Mouse (Mus musculus) gastrocnemius, adult 8-10 months (tissue): ENCODE data around the gene Rpn2. TPM values are rescaled to one million over a fixed set of nuclear protein-coding genes. Genes with fewer than 3 reads are reported as not detected.

Experiments used
- DNase-seq, 2 experiments: peaks; one replicate each; pipeline ENCODE4 v3.0.0; 2022; ENCODE audit warnings: low spot score in 2 of 2
- total RNA-seq, 4 experiments: library from RNA; stranded (reverse); gene quantifications; 2 replicates each; pipeline ENCODE4 v1.2.4; 2022

Rpn2 gene
- 100 to 1,000 TPM in 1 of 4 experiments, 10 to 100 TPM in 3; 78.6 to 101 (median 85.8) TPM for total RNA-seq

GRCm38 (mm10) chr2:157278717-157279415 is at the start of gene Rpn2:
Gene Rpn2 (plus strand): TSS chr2:157279017.
- DNase-seq, result peak; percentile 90 to 93

GRCm38 (mm10) chr2:157235946-157236345 is 42.9 kb upstream of the Rpn2 start:
- no peak for DNase-seq

GRCm38 (mm10) chr2:157245001-157245400 is 33.8 kb upstream of the Rpn2 start:
- DNase-seq, result no peak

DNA sequence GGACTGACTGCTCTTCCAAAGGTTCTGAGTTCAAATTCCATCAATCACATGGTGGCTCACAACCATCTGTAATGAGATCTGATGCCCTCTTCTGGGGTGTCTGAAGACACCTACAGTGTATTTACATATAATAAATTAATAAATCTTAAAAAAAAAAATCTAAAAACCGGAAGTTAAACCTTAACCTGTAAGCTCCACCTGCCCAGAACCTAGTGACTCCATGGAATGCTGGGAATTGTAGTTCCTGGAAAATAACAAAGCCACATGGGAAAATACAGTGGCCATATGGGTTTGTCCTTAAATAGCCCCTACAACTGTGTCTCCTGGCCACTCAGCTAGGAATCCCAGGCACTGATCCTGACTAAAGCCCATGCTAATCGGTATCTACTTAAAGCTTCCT is 33.2 kb upstream of the Rpn2 start:
- DNase-seq, result no peak

DNA sequence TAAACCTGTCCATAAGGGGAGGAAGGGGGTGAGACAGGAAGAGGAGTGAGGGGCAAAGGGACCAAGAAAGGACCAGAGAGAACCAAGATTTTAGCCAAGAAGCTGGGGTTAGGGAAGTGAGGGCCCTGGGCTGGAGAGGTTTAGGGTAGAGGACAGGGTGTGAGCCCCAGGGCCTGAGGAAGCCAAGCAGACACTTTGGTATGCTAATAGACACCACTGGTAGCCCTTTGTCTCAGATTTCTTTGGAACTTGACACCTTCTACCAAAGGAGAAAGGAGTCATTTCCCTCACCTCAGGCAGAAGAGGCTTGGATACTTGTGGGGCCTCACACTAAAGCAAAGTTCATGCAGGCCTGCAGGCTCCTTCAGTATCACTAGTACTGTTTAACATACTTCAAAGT is 30.7 kb upstream of the Rpn2 start:
- no peak for DNase-seq

DNA sequence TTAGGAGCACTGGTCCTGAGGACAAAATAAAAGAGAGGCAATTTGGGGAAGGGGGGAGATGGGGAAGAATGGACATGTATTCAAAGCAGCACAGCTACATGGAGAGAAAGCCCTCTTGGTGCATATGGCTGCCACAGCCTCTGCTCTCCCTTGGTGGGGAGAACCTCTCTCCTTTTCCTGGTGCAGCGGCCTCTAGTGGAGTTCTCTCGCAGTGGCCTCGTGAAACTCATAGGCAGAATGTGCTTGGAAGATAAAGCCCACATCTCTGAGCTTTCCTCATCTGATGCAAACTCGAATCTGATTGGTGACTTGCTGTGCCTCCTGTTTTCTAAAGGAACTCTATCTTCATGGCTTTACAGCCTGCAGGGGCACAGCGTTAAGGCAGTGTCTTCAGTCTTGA is 19.1 kb upstream of the Rpn2 start:
- DNase-seq, result peak; percentile 10 to 11

- no peak for DNase-seq
Observed at GRCm38 (mm10) chr2:157261930-157262329, 16.9 kb upstream of the Rpn2 start.

DNA sequence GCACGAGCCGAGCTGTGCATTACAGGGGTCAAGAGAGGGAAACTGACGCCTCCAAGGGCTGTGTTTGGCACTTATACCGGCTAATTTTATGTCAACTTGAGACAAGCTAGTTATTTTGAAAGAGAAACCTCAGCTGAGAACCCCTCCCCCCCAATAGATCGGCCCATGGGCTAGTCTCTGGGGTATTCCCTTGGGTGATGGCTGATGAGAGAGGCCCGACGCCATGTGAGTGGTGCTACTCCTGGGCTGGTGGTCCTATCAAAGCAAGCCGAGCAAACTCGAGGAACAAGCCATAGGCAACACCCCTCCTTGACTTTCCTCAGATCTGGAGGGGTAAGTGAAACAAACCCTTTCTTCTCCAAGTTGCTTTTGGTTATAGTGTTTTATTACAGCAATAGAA is 16.3 kb upstream of the Rpn2 start:
- no peak for DNase-seq

- no peak for DNase-seq
Observed at GRCm38 (mm10) chr2:157263101-157263500, 15.7 kb upstream of the Rpn2 start.

- no peak for DNase-seq
Observed at GRCm38 (mm10) chr2:157263832-157264231, 15.0 kb upstream of the Rpn2 start.

DNA sequence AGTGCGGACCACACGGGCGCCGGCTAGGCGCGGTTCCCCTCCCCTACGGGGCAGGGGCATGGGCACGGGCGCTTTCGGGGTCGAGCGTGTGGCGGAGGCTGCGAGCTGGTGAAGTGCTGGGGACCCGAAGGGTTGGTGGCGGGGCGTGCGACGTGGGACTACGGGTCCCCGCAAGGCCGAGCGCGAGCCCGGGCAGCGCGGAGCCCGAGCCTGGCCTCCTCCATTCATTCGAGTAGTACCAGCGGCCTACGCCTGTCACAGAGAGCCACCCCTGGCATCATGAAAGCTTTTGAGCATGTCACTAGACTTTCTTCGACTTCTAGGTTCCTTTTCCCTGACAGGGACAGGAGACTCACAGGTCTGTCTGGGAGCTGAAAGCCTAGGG is 591 bp downstream of the Rpn2 start, which contains the start of gene Mroh8:
Gene Mroh8 (minus strand): TSS at position 134 of the 385 bp plus-strand sequence.
- DNase-seq, result peak in 1 of 2 experiments; percentile 8

DNA sequence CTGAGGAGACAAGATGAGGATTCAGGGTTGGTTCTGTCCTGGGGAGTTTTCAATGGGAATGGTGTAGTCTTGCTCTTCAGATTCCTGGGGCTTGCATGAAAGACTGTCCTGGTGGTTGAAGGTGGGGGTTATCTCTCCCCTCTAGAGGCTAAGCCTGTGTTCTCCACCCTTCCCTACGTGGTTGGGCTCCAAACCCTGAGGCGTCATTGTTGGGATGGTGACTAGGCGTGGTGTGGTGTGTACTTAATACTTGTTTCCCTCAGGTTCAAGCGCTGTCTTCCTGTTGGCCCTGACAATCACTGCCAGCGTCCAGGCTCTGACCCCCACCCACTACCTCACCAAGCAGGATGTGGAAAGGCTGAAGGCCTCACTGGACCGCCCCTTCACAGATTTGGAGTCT is 4.5 kb downstream of the Rpn2 start:
- DNase-seq, result no peak

- DNase-seq, result no peak
Observed at GRCm38 (mm10) chr2:157287542-157287941, 8.7 kb downstream of the Rpn2 start.

DNA sequence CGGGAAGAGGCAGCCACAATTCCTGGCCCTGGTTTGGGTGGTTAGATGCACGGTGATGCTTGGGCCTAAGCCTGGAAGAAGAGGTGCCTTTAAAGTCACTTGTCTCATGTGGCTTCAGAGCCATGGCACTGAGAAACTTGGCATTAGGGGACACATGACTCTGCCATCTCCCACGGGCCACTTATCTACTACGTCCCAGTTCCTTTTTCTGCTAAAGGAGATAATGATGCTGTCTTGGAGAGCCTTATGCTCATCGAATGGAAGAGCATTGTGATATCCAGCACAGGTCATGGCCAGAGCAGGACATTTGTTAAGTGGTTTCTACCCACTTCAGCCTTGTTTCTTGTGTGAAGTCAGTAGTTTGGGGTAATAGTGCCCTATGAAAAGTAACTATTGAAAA is 10.2 kb downstream of the Rpn2 start:
- DNase-seq, result no peak

DNA sequence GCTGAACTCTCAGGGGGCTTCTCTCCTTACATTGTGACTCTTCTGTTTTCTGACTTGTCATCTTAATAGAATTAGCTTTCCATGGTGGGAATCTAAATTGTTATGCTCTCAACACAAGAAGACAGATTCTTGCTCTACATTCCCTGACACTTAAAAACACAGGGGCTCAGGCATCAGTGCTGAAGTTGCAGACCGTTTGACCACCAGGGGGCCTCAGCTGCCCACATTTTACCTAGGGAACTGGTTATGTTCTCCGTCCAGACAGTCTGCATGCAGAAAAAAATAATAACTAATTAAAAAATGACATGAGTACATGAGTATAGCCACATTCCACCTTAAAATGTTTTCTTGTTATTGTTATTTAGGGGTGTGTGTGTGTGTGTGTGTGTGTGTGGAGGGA is 13.3 kb downstream of the Rpn2 start:
- peak; percentile 34 to 35 for DNase-seq

DNA sequence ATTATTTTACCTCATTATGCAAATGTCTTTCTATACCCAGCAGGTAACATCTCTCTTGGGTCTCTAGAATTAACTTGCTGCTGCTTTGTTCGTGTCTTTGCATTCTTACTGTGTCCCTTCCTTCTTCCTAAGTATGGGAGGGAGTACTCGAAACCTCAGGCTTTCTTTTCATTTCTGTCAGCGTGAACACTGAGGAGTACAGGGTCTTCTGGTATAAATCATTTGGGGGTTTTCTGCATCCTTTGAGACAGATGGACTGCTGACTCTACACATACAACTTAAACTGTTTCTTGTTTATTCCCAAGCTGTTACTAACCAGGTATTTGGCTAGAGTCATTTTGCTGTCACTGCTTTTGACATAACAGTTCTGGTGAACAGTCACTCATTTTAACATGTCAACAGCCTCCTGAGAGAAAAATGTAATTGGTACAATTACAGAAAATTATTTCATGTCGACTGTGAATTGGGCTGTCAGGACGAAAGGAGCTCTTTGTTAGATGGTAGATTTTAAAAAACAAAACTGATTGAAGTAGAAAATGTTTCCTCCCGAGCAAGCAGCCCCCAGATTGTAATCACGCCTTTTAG is 17.4 kb downstream of the Rpn2 start:
- no peak for DNase-seq

- DNase-seq, result no peak
Observed at GRCm38 (mm10) chr2:157300051-157300450, 21.2 kb downstream of the Rpn2 start.

DNA sequence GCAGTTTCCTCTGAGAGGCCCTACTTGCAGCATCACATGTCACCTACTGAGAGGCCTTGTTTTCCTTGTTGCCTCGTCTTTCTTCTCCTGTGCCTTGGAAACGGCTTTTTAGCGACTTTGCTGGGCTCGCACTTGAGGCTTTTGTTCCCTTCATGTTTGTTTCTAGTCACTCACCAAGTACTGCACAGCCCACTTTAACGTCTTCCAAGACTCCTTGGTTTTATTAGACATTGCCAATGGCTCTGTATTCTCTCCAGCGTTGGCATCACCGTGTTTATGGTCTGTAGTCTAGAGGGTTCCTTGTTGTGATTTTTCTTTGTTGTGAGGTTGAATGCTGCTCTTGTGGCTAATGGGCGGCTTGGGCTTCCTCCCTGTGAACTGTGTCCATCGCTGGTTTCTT is 24.3 kb downstream of the Rpn2 start:
- no peak for DNase-seq

DNA sequence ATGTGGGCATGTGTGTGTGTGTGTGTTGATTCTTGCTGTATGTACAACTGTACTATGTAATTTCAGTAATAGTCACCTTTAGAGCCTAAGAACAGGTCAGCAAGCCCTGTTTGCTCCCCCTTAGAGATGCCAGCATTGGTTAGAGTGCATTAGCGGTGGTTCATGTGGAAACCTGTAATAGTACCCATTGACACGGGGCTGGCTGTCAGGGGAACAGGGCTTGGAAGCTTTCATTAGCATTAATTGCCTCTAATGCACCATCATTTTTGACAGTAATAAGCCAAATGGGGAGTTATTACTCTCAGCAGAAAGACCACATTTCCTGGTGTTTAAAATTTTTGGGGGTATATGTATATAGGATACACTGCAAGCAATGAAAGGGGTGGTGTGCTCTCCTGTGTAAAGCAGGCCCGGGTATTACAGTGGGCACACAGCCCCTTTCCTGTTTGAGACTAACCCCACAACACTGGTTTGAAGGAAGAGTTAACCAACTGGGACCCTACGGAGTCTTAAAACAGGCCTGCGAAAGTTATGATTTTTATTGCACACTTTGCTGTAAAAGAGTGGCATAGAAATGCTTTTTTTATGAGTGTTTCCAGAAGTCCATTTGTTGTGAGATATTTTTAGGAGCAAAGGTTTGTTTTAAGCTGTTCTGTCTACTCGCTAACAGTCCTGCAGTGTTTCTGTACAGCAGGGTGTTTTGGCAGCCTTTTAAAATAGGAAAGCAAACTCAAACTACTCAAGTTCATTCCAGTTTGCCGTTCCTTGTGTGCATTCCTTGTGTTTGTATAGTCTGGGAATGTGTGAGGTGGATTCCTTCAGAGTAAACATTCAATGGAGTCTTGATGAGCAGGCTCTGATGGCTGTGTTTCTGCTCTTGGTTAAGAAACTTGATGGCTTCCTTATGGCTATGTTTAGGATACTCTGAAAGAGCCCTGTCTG is 27.5 kb downstream of the Rpn2 start:
- DNase-seq, result no peak

DNA sequence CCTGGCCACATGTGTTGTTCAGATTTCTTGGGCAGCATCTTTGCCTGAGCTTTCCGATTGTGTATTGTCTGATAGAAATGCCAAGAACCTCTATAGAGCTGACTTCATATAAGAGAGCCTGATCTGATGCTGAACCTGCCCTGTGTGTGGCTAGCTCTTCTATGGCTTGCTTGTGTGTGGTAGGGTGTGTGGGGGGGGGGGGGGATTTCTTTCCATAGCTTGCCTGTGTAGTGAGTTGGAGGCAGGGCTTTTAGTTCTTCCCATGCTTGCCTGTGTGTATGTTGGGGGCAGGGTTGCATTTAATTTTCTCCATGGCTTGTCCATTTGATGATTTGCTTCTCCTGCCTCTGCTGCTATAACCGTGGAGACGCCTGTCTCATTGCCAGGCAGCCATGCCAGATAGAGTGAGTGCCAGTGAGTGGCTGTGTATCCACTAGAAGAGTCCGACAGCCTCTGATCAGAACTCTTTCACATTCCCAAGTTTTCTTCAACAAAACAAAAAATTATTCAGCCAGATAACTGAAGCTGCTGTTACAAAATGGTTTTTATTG is 29.0 kb downstream of the Rpn2 start:
- DNase-seq, result no peak

DNA sequence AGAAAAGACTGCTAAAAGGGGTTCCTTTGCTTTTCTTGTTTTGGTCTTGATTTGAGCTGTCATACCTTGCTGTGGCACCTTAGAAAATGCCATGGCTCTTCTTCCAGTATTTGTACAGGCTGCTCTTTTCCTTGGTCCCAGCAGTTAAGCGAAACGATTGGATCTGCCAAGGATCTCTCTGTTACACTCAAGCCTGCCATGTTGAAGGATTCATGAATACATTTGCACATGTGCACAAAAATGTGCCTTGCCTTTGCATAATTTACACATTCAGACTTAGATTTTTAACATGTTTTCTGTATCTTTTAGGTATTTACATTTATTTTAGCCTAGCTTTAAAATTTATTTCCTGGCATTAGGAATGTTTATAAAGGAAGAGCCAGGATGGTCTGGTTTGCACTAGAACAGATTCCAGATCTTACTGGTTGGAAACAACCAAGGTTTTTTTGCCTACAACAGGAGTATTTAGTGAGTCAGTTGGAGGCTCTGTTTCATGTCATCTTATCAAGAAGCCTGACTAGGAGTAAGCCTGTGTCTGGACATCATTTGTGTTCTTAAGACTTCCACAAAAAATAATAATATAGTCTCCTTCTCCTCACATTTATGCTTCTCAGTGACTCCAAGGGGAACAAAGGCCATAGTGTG is 29.6 kb downstream of the Rpn2 start:
- no peak for DNase-seq
